Comparison of ENCODE assay signal across 22 mouse cellular contexts in the genomic region with DNA sequence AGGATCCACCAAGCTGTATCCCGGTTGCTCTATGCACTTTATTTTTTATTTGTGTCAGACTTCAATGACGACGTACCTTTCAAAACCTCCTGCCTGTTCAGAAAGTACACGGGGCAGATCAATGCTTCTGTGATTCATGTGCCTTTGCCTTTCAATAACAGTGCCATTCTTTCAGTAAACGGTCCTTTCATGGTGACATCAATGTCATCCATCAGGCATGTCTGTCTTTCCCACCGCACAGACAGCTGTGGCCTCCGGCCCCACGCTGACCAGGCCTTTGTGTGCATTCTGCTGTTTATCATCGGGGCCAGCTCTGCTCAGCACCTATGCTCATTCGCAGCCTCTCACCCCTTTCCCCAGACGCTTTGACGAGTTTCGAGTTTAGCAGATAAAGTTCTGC.
DNase-seq lines count a peak whose midpoint lies in the region; ATAC-seq and TF ChIP-seq lines count a peak whose summit lies in the region.
"Had no signal": no experiment of that assay in that cellular context is flagged by ENCODE, and none has a peak within 500 bp of the region (broad histone marks: within the 10 kb centered on the region; RNA-seq: fewer than 3 reads in every experiment).

No protein-coding gene starts in this region.

- H3K4me1 ChIP-seq in forebrain, embryonic 15.5 days = peaks cover 17% of the 10 kb centered on the region
- H3K4me1 ChIP-seq in forebrain, embryonic 16.5 days (replicated peaks; ENCODE audit: control insufficient read depth, insufficient read depth, low read length) = peaks cover 7% of the 10 kb centered on the region
- H3K4me1 ChIP-seq in hindbrain, embryonic 10.5 days (replicated peaks) = peaks cover 62% of the 10 kb centered on the region
- peaks cover 2% of the 10 kb centered on the region; the same call in 1 of the 2 replicates for H3K4me1 ChIP-seq in hindbrain, postnatal 0 days (ENCODE audit: insufficient read depth, low read length)
- H3K4me1 ChIP-seq: limb, embryonic 12.5 days; liver, embryonic 12.5 days had no signal

- H3K27me3 ChIP-seq in forebrain, embryonic 15.5 days = no peaks in the 10 kb centered on the region
- no peaks in the 10 kb centered on the region for H3K27me3 ChIP-seq in forebrain, embryonic 16.5 days (replicated peaks; ENCODE audit: control insufficient read depth, insufficient read depth, low read length)
- H3K27me3 ChIP-seq in hindbrain, embryonic 10.5 days (ENCODE audit: insufficient read depth, poor library complexity, severe bottlenecking) = peaks cover 29% of the 10 kb centered on the region
- no peaks in the 10 kb centered on the region for H3K27me3 ChIP-seq in hindbrain, postnatal 0 days (ENCODE audit: insufficient read depth, low read length)
- H3K27me3 ChIP-seq: limb, embryonic 12.5 days; liver, embryonic 12.5 days had no signal

- ATAC-seq in forebrain, embryonic 15.5 days (replicated peaks) = peak; percentile 6; the same call in 1 of the 2 replicates
- no peak for ATAC-seq in forebrain, embryonic 16.5 days
- ATAC-seq in hindbrain, postnatal 0 days = no peak
- ATAC-seq: CD4-positive, CD25-positive, alpha-beta regulatory T cell, adult 4 months; intestine, postnatal 0 days; liver, embryonic 12.5 days had no signal

- H3K4me2 ChIP-seq in forebrain, embryonic 15.5 days (replicated peaks) = no peak overlapping the region
- H3K4me2 ChIP-seq in forebrain, embryonic 16.5 days (ENCODE audit: low read length) = no peak overlapping the region
- H3K4me2 ChIP-seq in hindbrain, postnatal 0 days (ENCODE audit: low read depth, low read length) = no peak overlapping the region
- H3K4me2 ChIP-seq: embryonic facial prominence, embryonic 12.5 days; forebrain, embryonic 12.5 days; limb, embryonic 12.5 days; liver, embryonic 12.5 days had no signal

- H3K27ac ChIP-seq in forebrain, embryonic 15.5 days (replicated peaks) = no peak overlapping the region
- no peak overlapping the region for H3K27ac ChIP-seq in forebrain, embryonic 16.5 days (ENCODE audit: low read length)
- peak overlapping the region; percentile 84 for H3K27ac ChIP-seq in hindbrain, embryonic 10.5 days
- H3K27ac ChIP-seq in hindbrain, postnatal 0 days = no peak overlapping the region
- H3K27ac ChIP-seq: embryonic facial prominence, embryonic 12.5 days; forebrain, embryonic 12.5 days; layer of hippocampus, adult 2 months; limb, embryonic 12.5 days; liver, embryonic 12.5 days had no signal

- 24% methylated on average over 13 of the region's 13 CpGs for WGBS in forebrain, embryonic 15.5 days
- WGBS in forebrain, embryonic 16.5 days = 25% methylated on average over 13 of the region's 13 CpGs
- WGBS in hindbrain, embryonic 10.5 days = 15% methylated on average over 13 of the region's 13 CpGs
- 16% methylated on average over 13 of the region's 13 CpGs for WGBS in hindbrain, postnatal 0 days

- no peak overlapping the region for H3K9ac ChIP-seq in forebrain, embryonic 15.5 days (replicated peaks)
- H3K9ac ChIP-seq in forebrain, embryonic 16.5 days (replicated peaks; ENCODE audit: low read depth, low read length) = no peak overlapping the region
- H3K9ac ChIP-seq in hindbrain, postnatal 0 days (replicated peaks; ENCODE audit: low read length) = no peak overlapping the region
- H3K9ac ChIP-seq: embryonic facial prominence, embryonic 12.5 days; forebrain, embryonic 12.5 days; limb, embryonic 12.5 days; liver, embryonic 12.5 days had no signal

- no peaks in the 10 kb centered on the region for H3K9me3 ChIP-seq in forebrain, embryonic 15.5 days
- H3K9me3 ChIP-seq in forebrain, embryonic 16.5 days (ENCODE audit: control insufficient read depth, low read length) = no peaks in the 10 kb centered on the region
- H3K9me3 ChIP-seq in hindbrain, embryonic 10.5 days = no peaks in the 10 kb centered on the region
- no peaks in the 10 kb centered on the region for H3K9me3 ChIP-seq in hindbrain, postnatal 0 days (ENCODE audit: low read length)
- H3K9me3 ChIP-seq: embryonic facial prominence, embryonic 12.5 days; forebrain, embryonic 12.5 days; limb, embryonic 12.5 days; liver, embryonic 12.5 days had no signal

- H3K4me3 ChIP-seq in forebrain, embryonic 15.5 days = no peak overlapping the region
- H3K4me3 ChIP-seq in forebrain, embryonic 16.5 days (replicated peaks; ENCODE audit: low read length) = no peak overlapping the region
- H3K4me3 ChIP-seq in hindbrain, embryonic 10.5 days = peak overlapping the region; percentile 26; the same call in 1 of the 2 replicates
- no peak overlapping the region for H3K4me3 ChIP-seq in hindbrain, postnatal 0 days (ENCODE audit: low read length)
- H3K4me3 ChIP-seq: embryonic facial prominence, embryonic 12.5 days; forebrain, embryonic 12.5 days; layer of hippocampus, adult 2 months; limb, embryonic 12.5 days; liver, embryonic 12.5 days had no signal

- no peaks in the 10 kb centered on the region for H3K36me3 ChIP-seq in forebrain, embryonic 15.5 days
- no peaks in the 10 kb centered on the region for H3K36me3 ChIP-seq in forebrain, embryonic 16.5 days (ENCODE audit: control insufficient read depth, insufficient read depth)
- no peaks in the 10 kb centered on the region for H3K36me3 ChIP-seq in hindbrain, embryonic 10.5 days
- no peaks in the 10 kb centered on the region for H3K36me3 ChIP-seq in hindbrain, postnatal 0 days (ENCODE audit: insufficient read depth, low read length)
- H3K36me3 ChIP-seq: embryonic facial prominence, embryonic 12.5 days; forebrain, embryonic 12.5 days; limb, embryonic 12.5 days; liver, embryonic 12.5 days had no signal

- TF ChIP-seq CTCF in hindbrain, postnatal 0 days (IDR thresholded peaks at IDR 0.05; ENCODE audit: low read depth) = no peak

- DNase-seq in hindbrain, embryonic 10.5 days (ENCODE audit: low spot score) = peak; percentile 74
- no peak for DNase-seq in hindbrain, postnatal 0 days (ENCODE audit: low spot score)
- DNase-seq in retina, postnatal 1 day = peak; percentile 22
- no peak for DNase-seq in retina, embryonic 14.5 days (ENCODE audit: low spot score)
- DNase-seq in c-Kit-positive CD71-positive TER-119-positive erythroid progenitor cells, embryonic 14.5 days (ENCODE audit: low spot score) = no peak
- no peak for DNase-seq in right cerebral cortex, postnatal 14 days
- DNase-seq: adrenal gland, postnatal 14 days; cerebellum, adult 9-10 months; kidney, postnatal 25 days; lung, adult 18-20 months; lung, postnatal 10 days; right cerebral cortex, postnatal 25 days; spleen, adult 18-20 months had no signal

Comparison
In these comparisons a context has a peak if more than half of its experiments do, and no peak if none do; other contexts are left out.
1. DNase-seq: peak in hindbrain, embryonic 10.5 days (single experiment) and retina, postnatal 1 day (single experiment); none in hindbrain, postnatal 0 days (single experiment), retina, embryonic 14.5 days (single experiment), c-Kit-positive CD71-positive TER-119-positive erythroid progenitor cells, embryonic 14.5 days (single experiment) and right cerebral cortex, postnatal 14 days (single experiment).